Mouse (Mus musculus) embryo, embryonic 10 days (tissue): ENCODE measurements around the gene Tmem189.
"Not testable (repeated sequence)": the region's sequence is repeated elsewhere in the genome, so short reads cannot be mapped to it uniquely, and the experiment has no call there.

Experiments
- DNase-seq: peaks from one replicate; pipeline ENCODE4 v3.0.0-alpha.2; 2015; ENCODE audit warnings: low spot score

The Tmem189 gene

GRCm38 (mm10) chr2:167621255-167622087, 68.2 kb downstream of the Tmem189 start:
- DNase-seq = no peak

- no peak for DNase-seq
These were observed 72.2 kb downstream of the Tmem189 start for GRCm38 (mm10) chr2:167617472-167617871.

- no peak for DNase-seq
These were observed 72.6 kb downstream of the Tmem189 start for GRCm38 (mm10) chr2:167617034-167617433.

GRCm38 (mm10) chr2:167613335-167613734, 76.3 kb downstream of the Tmem189 start:
- DNase-seq = not testable (repeated sequence)

GRCm38 (mm10) chr2:167612122-167612521, 77.5 kb downstream of the Tmem189 start:
- DNase-seq = no peak

GRCm38 (mm10) chr2:167611287-167611686, 78.3 kb downstream of the Tmem189 start:
- no peak for DNase-seq

- no peak for DNase-seq
These were observed 82.9 kb downstream of the Tmem189 start for GRCm38 (mm10) chr2:167606745-167607123.

- DNase-seq = no peak
These were observed 83.5 kb downstream of the Tmem189 start for GRCm38 (mm10) chr2:167605817-167606744.

GRCm38 (mm10) chr2:167605178-167605794, 84.3 kb downstream of the Tmem189 start:
- peak; percentile 96 for DNase-seq

GRCm38 (mm10) chr2:167602978-167603377, 86.6 kb downstream of the Tmem189 start:
- DNase-seq = peak; percentile 71

- DNase-seq = no peak
These were observed 87.3 kb downstream of the Tmem189 start for GRCm38 (mm10) chr2:167602364-167602763.

- DNase-seq = no peak
These were observed 89.1 kb downstream of the Tmem189 start for GRCm38 (mm10) chr2:167600481-167600995.

- DNase-seq = no peak
These were observed 89.7 kb downstream of the Tmem189 start for GRCm38 (mm10) chr2:167599917-167600316.

- DNase-seq = no peak
These were observed 90.4 kb downstream of the Tmem189 start for GRCm38 (mm10) chr2:167599195-167599594.

- peak; percentile 76 for DNase-seq
These were observed 92.0 kb downstream of the Tmem189 start for GRCm38 (mm10) chr2:167597492-167598186.

- DNase-seq = peak; percentile 54
These were observed 92.7 kb downstream of the Tmem189 start for GRCm38 (mm10) chr2:167596726-167597491.

GRCm38 (mm10) chr2:167596262-167596661, 93.4 kb downstream of the Tmem189 start:
- DNase-seq = peak; percentile 65

- peak; percentile 87 for DNase-seq
These were observed 93.9 kb downstream of the Tmem189 start for GRCm38 (mm10) chr2:167595761-167596171.

GRCm38 (mm10) chr2:167594444-167594934, 95.1 kb downstream of the Tmem189 start:
- DNase-seq = peak; percentile 56

GRCm38 (mm10) chr2:167593551-167594250, 95.9 kb downstream of the Tmem189 start:
- no peak for DNase-seq
